Mouse (Mus musculus) kidney, adult 8-10 months (tissue): ENCODE measurements around the gene Sncb.

ENCODE experiments used
- DNase-seq, 2 experiments: peaks; one replicate each; pipeline ENCODE4 v3.0.0; 2022

The Sncb gene

GRCm38 (mm10) chr13:54748190-54748589 is 18.2 kb downstream of the Sncb start:
- DNase-seq, result no peak

GRCm38 (mm10) chr13:54746896-54747295 is 19.5 kb downstream of the Sncb start:
- DNase-seq, result no peak

DNA sequence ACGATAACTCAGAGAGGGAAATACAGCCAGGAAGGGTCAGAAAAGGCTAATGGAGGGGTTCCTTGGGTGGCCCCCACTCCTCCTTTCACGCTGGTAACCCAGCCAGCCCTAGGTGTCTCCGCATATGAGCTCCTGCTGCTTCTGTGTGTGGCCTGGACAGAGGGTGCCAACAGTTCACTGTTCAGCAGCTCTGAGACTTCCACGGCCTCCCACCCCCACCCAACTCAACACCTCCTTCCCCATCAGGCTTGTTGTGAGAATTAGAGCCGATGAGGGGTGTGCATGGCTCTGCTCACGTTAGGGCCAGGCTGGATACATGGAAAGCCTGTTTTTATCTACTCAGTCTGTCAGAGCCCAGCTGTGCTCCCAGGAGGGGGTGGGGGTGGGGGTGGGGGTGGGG is 20.3 kb downstream of the Sncb start:
- no peak for DNase-seq

DNA sequence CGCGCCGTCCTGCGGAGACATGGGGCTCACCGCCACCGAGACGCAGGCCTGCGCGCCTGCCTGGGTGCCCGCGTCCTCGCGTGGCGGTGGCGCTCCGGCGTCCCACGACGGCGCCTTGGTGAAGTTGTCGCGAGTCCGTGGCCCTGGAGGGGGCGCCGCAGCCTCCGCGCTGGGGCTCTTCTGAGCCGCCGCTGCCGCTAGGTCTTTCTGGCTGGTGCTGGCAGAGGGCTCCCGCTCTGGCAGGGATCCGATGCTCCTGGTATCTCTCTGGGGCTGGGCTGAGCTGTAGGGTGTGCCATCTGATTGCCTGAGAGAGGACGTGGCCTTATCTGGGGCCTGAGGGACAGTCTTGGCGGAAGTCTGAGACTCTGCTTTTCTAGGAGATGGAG is 28.2 kb downstream of the Sncb start:
- no peak for DNase-seq

GRCm38 (mm10) chr13:54737488-54738212 is 28.7 kb downstream of the Sncb start:
- no peak for DNase-seq

DNA sequence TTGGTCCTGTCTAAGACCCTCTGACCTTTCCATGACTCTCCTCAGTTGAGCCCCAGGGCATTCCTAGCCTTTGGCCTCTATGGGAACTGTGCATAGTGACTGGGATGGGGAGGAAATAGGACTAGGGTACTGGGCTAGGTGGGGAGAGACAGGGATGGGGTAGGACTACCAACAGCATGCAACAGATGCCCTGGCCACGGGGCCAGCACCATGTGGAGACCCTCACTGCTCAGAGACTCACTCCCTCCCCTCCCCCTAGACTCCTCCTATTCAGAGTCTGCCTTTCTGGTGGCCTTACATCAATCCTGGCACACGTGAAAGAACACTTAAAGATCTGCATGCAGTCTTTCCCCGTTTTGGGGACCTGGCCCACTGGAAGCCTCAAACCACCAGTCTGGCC is 29.5 kb downstream of the Sncb start:
- no peak for DNase-seq

GRCm38 (mm10) chr13:54726131-54726530 is 40.3 kb downstream of the Sncb start:
- no peak for DNase-seq

DNA sequence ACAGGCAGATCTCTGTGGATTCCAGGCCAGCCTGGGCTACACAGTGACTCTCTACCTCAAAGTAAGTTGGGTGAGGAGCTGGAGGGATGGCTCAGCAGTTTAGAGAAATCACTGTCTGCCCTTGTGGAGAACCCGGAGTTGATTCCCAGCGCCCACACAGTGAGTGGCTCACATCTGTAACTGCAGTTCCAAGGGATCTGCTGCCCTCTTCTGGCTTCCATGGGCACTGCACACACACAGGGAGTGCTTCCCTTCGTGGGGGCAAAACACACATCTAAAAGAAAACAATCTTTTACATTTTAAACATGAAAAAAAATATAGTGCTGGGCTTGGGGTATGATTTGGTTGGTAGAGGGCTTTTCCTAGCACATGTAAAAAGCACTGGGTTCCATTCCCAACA is 43.3 kb downstream of the Sncb start:
- no peak for DNase-seq

DNA sequence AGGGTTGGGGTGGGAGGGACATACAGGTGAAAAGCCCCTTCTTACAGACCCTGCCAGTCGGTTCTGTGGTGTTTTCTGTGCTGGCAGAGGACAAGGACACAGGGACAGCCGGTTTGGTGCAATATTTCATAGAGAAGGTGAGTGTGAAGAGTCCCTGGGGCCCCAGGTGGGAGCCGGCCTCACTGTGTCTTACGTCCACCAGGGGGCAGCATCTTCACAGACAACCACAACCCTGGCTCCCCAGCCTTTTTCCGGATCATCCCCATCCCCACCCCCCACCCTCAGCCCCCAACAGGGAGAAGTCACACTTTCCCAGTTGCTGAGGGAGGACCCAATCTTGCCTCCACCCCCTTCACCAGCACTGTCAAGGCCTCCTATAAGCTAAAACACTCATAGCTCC is 49.5 kb downstream of the Sncb start:
- DNase-seq, result peak in 1 of 2 experiments; percentile 26

- no peak for DNase-seq
These were observed 51.4 kb downstream of the Sncb start for GRCm38 (mm10) chr13:54714996-54715395.

GRCm38 (mm10) chr13:54714393-54714792 is 52.0 kb downstream of the Sncb start:
- no peak for DNase-seq

DNA sequence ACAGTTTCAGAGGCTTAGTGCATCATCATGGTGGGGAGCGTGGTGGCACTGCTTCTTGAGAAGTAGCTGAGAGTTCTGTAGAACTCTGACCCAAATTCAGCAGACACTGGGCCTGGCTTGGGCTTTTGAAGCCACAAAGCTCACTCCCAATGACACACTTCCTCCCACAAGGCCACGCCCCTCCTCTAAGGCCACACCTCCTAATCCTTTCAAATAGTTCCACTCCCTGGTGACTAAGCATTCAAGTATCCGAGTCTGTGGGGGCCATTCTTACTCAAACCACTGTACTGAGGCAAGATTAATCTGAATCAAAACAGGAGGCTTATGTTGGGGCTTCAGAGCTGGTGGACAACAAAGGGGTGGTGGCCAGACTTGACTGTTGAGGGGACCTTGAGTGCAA is 55.5 kb downstream of the Sncb start:
- no peak for DNase-seq
